Mouse (Mus musculus) Muller cell, postnatal 12 days (primary cell): Measurements from ENCODE around the gene Zfp319.

ENCODE experiments used
- DNase-seq: peaks from one replicate; pipeline ENCODE4 v3.0.0-alpha.2; 2015; ENCODE audit errors: inconsistent ontology term

Gene Zfp319

DNA sequence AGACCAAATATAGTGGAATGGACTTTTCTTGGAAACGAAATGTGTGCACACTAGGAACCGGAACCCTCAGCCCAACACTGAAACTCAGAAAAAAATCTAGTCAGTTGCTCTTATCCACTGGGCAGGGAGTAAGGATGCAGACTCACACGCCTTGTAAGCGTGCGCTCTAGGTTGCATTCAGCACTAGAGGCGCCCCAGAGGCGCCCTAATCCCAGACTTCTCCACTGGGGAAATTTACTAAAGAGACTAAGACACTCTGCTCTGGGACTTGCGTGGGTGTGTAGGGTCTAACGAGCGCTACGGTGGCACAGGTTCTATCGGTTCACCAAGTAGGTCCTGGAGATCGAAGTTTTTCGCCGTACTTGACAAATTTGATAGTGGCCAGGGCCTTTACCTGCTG, 19.7 kb upstream of the Zfp319 start:
- peak; percentile 50 for DNase-seq

DNA sequence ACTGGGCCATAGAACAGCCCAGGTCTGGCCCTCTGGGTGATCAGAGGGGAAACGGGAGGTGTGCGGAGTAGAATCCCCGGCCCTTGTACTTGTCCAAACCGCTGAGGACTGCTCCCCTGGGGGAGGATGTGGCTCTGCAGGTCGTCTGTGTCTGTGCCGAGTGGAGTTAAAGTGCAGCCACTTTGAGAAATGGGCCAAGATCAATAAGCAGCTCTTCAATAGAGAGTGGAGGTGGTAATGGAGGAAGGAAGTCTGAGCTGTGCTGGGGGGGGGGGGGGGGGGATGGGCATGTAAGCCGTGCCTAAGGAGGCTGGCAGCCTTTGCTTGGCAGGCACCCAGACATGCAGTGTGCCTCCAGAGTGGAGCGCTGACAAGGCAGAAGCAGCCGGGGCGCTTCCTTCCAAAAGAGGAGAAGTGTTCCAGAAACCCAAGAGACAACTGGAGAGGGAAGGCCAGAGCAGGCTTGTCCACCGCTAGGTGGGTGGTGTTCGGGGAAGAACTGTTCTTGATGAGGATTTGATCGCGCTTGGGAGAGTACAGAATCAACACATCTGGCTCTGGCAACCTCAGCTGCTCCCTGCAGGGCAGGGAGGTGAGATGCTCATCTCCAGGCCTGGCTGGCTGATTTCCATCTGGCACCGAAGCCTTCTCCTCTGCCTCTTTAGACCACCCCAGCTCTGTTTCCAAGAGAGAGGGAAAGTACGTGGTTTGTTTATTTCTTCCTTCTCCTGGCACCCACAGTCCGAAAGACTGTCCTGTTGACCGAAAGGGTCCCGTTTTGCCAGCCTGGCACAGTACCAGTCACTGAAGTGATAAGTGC, 17.3 kb upstream of the Zfp319 start:
- DNase-seq = no peak

DNA sequence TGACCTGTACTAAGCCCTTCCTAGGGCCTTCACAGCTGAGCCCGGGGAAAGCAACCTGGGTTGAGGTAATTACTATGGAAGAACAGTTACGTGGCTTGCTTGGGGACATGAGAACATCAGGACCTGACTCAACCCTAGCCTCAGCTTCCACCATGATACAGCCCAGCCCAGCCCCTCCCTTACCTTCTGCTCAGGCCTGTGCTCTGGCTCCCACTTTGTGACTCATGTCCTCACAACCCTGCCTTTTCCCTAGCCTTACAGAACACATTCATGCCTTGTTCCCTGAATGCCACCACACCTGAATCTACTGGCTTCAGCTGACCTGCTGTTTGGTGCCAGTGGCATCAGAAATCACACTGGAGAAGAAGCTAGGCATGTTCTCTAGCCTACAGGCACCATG, 16.6 kb upstream of the Zfp319 start:
- no peak for DNase-seq

DNA sequence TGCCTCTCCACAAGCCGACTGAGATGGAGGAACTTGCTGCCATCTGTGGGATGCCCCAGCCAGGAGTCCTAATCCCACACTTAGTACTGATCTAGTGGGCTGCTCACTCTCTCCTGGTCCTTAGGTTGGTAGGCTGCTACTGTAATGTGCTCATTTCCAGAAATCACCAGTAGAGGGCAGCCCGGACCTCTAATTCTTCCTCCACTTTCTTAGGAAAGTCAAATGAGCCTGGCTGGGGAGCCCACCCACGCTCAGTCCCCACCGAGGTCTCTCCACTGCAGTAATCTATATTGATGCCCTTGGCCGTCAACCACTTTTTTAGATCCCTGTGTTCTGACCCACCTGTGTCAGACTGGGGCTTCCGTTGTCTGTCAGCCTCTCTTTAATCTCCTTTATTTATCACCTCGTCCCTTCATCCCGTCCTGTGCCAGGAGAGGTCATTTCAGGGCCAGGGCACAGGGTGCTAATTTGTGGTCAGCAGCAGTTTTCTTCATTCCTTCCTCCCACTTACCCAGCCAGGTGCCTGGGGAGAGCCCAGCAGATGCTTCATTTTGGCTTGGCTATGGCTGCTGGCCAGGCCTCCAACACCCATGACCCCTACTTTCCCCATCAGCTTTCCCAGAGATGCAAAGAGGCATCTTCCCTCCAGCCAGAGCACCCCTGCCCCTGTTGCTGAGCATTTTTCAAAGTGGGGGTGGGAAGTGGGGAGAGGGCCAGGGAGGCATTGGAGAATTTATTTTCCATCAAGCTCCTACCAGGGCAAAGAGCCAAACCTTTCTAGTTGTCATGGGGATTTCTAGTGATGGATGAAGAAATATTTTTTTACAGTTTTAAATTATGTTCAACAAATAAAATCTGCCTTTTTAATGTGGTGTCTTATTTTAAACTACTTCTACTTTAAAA, 15.1 kb upstream of the Zfp319 start:
- DNase-seq = peak; percentile 82

DNA sequence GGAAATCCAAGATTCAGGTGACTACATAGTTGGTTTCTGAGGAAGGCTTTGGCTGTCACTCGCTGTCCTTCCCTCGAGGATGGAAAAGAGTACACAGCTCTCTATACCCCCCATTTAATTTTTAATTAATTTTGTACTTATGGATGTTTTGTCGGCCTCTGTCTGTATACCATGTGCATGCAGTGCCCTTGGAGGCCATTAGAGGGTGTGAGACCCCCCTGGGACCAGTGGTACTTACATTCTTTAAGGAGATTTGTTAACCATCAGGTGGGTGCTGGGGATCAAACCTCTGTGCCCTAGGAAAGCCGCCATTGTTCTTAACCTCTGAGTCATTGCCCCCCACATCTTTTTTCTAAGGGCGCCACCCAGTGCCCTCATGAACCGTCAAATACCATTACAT, 12.9 kb upstream of the Zfp319 start:
- DNase-seq = no peak

DNA sequence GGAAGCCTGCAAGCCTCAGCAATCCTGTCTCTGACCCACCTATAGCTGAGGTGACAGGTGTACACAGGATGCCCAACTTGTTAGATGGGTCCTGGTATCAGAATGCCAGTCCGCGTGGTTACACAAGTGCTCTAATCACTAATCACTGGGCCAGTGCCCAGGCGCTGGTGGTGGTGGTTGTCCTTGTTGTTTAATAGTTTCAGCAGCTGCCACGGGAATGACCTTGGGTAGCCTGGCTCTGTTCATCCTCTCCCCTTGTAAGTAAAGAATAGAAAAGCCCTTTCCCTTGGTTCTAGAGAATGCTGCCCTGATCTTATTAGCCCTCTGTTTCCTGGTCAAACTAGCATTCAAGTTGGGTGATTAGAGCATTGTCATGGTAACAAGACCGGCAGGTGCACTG, 10.0 kb upstream of the Zfp319 start:
- no peak for DNase-seq

DNA sequence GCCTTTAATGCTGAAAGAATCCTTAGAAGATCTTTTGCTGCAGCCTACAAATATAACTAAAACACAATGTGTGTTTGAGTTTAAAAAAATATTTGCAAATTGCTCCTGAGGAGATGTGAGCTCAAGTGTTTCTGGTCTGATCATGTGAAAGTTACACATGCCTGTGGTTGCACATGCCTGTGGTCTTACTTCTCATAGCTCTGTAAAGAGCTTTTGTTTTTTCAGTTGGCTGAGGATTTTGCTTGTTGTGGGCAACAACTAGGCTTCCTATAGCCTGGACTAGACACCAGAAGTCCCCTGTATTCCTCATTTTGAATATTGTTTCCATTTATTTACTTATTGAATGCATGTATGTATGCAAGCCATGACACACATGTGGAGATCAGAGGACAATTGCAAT, 4.6 kb upstream of the Zfp319 start:
- DNase-seq = no peak

DNA sequence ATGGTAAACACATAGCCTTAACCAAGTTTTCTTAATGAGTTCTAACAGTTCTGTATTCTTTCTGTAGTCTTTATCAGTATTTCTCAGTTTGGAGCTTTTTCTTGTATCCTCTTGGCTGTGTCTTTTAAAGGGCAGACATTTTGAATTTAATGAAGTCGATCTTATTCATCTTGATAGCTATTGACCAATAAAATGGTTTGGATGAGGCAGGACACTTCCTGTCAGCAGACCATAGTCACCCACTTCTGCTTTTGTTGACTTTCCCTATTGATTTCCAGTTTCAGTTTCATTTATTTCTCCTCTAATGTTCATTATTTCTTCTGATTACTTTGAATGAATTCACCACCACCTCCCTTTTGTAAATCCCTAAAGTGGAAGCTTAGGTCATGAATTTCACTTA, 4.0 kb upstream of the Zfp319 start:
- DNase-seq = no peak

DNA sequence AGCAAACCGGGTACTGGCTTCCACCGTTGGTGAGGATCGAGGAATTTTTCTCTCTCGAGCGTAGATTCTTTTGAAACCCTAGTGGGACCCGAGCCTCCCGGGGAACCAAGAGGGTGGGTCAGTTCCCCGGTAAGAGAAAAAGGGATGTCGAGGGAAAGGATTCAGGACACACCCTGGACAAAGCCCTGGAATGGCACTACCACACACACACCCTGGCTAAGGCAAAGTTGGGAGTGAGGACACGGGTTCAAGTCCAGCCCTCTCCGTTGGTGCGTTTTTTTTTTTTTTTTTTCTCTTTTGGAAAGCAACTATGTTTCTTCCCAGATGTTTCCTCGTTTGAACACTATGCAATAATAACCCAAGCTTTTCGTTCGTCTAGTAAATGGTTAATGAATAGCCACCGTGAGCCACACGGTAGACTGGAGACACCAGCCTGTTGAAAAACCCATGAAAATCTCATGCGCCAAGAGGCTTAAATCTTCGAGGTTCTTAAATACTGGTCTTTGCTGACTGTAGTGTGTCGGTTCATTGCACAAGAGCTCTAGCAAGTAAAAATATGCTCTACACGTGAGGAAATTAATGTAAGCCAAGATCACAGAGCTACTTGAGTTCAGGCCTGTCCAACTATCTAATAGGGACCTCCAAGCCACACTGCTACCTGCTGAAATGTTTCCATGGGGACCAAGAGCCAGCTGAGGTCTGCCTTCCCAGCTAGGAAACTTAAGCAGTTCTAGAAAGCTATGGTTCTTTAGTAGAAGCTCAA, 868 bp upstream of the Zfp319 start:
- DNase-seq = no peak

DNA sequence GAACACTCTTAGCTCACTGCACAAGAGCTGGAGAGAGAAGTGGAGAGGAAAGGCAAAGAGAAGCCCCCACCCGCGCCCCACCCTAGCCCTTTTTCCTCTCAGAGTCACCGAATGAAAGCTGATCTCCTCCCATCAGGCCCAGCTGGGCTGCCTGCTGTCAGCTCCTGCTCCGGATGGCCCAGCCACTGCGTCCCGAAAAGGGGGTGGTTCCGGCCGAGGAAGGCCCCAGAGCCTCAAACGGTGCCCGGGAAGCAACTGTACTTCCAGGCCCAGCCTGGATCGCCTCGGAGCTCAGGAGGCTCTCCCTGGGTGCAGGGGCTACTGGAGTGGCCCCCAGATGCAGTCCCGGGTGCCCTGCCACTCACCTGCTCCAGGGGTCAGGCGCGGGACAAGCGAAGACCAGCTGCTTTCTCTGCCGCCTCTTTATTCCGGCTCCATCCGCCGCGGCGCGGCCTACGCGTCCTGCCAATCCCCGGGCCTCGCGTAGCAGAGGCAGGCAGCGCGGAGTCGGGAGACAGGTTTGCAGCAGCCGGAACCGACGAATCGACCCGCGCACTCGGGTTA, 512 bp downstream of the Zfp319 start:
- peak; percentile 88 for DNase-seq

DNA sequence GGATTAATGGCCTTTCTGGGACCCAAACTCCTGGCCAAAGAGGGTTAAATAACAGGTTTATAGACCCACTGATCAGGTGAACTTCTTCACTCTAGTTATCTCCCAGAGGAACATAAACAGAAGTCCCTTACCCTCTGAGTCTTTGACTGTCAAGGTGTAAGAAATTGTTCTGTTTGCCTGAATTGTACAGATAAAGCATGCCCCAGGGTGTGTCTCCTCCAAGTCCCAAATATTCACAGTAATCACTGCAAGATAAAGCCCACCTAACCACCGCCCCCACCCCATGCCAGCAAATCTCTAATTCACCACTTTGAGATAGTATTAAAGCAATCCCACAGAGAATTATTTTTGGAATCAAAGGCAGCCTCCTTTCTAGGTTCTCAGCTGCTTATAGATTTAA, 1.4 kb downstream of the Zfp319 start:
- no peak for DNase-seq

DNA sequence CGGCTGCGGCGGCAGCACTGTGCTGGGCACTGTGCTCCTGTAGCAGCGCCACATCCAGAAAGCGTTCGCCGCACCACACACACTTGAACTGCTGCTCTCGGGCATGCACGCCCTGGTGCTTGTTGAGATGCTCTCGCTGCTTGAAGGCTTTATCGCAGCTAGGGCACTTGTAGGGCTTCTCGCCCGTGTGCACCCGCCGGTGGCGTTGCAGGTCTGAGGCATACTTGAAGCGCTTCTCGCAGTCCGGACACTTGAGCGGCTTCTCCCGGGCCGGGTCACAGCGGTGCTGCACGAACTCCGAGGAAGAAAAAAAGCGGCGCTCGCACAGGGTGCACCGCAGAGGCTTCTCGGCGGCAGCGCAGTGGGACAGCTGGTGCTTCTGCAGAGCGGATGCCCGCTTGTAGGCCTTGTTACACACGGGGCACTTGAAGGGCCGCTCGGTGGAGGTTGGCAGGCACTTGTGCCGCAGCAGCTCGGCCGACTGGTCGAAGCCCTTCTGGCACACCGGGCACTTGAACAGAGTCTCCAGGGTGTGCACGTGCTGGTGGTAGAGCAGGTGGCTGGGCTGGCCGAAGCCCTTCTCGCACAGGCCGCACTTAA, 3.8 kb downstream of the Zfp319 start:
- no peak for DNase-seq

DNA sequence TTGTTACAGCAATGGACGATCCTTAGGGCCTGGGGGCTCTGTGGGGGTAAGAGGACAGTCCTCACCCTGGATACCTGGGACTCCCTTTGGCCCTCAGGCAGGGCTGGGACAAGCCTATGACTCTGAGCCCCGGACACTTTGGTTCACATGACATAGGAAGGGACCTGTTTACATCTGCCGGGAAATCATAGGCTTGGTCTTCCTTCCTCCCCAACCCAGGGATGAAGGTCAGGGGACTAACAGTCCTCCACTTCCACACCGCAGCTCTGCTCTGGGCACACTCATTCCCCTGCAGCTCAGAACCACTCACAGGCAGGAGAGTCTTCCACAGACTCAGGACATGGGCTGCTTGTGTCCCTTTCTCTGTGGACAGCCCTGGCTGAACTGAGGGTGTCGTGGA, 4.9 kb downstream of the Zfp319 start:
- DNase-seq = no peak

DNA sequence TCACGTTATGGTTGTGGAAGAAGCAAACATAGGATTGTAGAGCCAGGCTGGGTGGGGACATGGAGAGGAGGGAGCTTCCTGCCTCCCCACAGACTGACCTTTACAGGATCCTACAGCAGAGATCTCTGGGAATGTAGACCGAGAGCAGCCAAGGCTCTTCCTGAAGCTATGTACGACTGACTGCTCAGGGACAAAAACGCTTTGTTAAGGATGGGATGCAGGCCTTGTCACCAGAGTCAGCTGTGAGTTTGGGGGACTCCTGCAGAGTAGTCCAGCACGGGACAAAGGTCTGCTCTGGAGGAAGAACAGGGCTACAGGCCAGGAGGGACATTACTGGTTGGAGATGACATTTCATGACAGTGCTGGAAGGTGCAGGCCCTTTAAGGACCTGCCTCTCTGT, 7.1 kb downstream of the Zfp319 start:
- DNase-seq = peak; percentile 78

DNA sequence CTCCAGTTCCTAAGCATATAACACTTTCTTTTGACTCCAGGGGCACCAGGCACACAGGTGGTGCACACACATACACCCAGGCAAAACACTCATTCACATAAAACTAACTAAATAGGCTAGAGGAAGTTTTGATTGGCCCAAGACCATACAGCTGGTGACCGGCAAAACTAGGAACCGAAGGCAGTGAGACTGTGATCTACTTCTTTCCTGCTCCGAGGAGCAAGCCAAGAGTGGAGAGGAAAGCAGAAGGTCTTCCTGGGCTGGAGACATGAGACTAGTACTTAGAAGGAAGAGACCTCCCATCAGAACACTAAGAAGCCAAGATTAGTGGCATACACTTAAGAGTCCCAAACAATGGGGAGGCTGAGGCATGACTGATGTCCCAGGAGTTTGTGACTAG, 8.5 kb downstream of the Zfp319 start:
- DNase-seq = no peak

DNA sequence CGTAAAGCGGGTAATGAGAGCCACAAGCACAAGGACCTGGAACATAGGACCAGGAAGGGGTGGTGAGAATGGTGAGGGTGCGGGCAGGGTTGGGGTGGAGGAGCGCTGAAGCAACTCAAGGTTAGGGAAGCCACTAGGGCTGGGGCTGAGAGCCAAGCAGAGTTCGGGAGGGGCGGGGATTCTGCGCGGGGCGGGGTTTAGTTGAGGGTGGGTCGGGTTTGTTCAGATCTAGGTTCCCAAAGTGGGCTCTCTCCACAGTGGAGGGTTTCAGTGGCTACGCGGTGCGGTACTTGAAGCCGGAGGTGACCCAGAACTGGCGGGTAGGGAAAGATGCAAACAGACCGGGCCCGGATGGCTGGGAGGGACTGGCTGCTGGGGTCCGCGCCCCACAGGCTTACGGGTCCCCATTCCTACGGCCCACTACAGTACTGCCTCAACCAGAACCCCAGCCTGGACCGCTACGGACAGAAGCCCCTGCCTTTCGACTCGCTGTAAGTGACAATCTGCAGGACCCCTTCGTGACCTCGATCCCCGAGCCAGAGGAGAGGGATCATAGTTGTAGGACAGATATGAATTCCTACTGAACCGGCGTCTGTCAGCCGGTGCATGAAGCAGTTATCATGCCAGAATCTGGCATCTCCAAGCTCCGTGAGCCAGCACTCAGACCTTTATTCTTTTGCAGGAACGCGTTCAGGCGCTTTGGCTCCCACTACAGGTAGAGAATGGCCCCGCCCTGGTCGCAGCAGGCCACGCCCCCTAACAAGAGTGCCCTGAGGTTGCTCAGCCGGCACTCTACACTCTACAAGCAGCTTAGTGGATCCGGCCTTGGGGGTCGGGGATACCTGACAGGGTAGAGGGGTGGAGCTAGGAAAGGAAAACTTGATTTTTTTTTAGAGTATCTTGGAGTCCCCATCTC, 11.3 kb downstream of the Zfp319 start:
- DNase-seq = peak; percentile 37

DNA sequence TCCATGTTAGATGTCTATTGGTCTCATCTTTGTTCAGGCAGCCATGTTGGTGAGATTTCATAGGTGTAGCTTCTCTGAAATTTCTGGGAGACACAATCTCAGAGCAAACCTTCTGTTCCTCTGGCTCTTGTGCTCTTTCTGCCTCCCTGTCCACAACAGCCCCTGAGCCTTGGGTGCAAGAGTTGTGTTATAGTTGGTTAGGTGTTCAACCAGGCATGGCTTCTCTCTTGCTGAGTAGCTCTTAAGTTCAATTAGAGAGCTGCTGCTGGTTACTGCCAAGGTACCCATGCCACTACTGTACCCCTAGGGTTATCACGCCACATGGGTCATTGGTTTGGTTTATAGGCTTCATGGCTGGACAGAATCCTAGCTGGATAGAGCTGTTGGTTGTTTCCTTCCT, 16.4 kb downstream of the Zfp319 start:
- no peak for DNase-seq

DNA sequence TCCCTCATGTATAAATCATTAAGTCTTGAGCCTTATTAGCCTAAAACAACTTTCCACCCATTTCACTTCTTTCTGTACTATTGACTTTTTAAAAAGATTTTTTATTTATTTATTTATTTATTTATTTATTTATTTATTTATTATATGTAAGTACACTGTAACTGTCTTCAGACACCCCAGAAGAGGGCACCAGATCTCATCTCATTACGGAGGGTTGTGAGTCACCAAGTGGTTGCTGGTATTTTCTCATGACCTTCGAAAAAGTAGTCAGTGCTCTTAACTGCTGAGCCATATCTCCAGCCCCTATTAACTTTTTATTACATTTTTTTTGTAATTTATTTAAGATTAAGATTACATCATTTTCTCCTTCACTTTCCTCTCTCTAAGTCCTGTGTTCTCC, 17.0 kb downstream of the Zfp319 start:
- DNase-seq = no peak

DNA sequence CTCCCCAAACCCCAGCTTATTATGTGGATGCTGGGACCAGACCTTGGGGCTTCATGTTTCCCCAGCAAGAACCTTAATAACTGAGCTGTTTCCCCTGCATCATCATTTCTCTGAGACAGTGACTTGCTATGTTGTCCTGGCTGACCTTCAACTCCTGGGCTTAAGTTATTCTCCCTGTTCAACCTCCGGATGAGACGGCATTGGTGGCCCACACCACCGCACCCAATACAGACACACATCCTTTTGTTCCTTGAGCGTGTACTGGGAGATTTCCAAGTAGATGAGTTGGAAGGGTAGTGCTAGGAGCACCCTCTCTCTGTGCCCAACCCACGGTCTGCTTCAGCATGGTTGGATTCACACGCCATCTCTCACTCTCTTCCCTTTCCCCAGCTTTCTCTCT, 17.9 kb downstream of the Zfp319 start:
- no peak for DNase-seq

DNA sequence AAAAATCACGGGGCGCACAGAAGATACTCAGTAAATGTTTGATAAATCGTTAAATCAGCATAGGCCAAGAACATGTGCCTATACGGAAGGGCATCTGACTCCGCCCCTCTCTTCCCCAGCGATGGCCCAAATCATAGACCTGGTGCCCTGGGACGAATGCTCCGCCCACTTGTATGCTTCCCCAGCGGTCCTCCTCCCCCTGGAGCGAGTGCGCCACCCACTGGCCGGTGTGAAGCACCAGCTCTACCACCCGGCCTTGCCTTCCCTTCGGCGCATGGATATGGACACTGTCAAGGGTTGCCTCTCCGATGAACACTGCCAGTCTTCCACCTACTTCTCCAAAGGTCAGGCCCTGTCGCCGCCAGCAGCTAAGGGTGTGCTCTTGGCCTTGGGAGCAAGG, 18.9 kb downstream of the Zfp319 start:
- DNase-seq = no peak
